Mouse (Mus musculus): ENCODE measurements around the gene Lgr4. TPM values are rescaled to one million over a fixed set of nuclear protein-coding genes. Genes with fewer than 3 reads are reported as not detected.

Gene Lgr4
- polyA plus RNA-seq, 1 experiment from 2014 or later = 9.5 TPM

GRCm38 (mm10) chr2:109935754-109936409, 18.4 kb downstream of the Lgr4 start:
- Histone ChIP-seq H3K9ac (no peak overlapping the region), H3K4me1 (replicated peaks) (peaks cover 14% of the 10 kb centered on the region), H3K4me2 (no peak overlapping the region), H3K9me3 (no peaks in the 10 kb centered on the region), H3K27me3 (no peaks in the 10 kb centered on the region), H3K27ac (no peak overlapping the region), H3K36me3 (no peaks in the 10 kb centered on the region), H3K4me3 (no peak overlapping the region)
- WGBS = 53% methylated on average over 11 of the region's 11 CpGs
- no peak for ATAC-seq (ENCODE audit: low FRiP score)

- Histone ChIP-seq H3K4me2 (no peak overlapping the region), H3K4me3 (no peak overlapping the region), H3K27ac (no peak overlapping the region), H3K9ac (no peak overlapping the region), H3K36me3 (no peaks in the 10 kb centered on the region), H3K4me1 (replicated peaks) (peaks cover 14% of the 10 kb centered on the region), H3K9me3 (no peaks in the 10 kb centered on the region), H3K27me3 (no peaks in the 10 kb centered on the region)
- WGBS = 31% methylated on average over 2 of the region's 2 CpGs
- no peak for ATAC-seq (ENCODE audit: low FRiP score)
Observed at GRCm38 (mm10) chr2:109936410-109936755, 18.9 kb downstream of the Lgr4 start.

GRCm38 (mm10) chr2:109941973-109942444, 24.6 kb downstream of the Lgr4 start:
- no peak overlapping the region for H3K4me3 ChIP-seq
- peak; percentile 63; the same call in 1 of the 2 replicates for ATAC-seq (ENCODE audit: low FRiP score)
- H3K9ac ChIP-seq = no peak overlapping the region; the same call in 1 of the 2 replicates
- peaks cover 37% of the 10 kb centered on the region for H3K4me1 ChIP-seq (replicated peaks)
- H3K27ac ChIP-seq = peak overlapping the region; percentile 62
- no peaks in the 10 kb centered on the region for H3K9me3 ChIP-seq
- no peaks in the 10 kb centered on the region for H3K36me3 ChIP-seq
- no peaks in the 10 kb centered on the region for H3K27me3 ChIP-seq
- H3K4me2 ChIP-seq = no peak overlapping the region
- WGBS = under 1% methylated on average over 5 of the region's 5 CpGs

GRCm38 (mm10) chr2:109942810-109943570, 25.5 kb downstream of the Lgr4 start:
- peak overlapping the region; percentile 21; the same call in 1 of the 2 replicates for H3K4me2 ChIP-seq

GRCm38 (mm10) chr2:109944995-109945394, 27.5 kb downstream of the Lgr4 start:
- H3K9ac ChIP-seq = no peak overlapping the region
- H3K4me3 ChIP-seq = no peak overlapping the region
- H3K27me3 ChIP-seq = no peaks in the 10 kb centered on the region
- H3K27ac ChIP-seq = no peak overlapping the region
- no peaks in the 10 kb centered on the region for H3K9me3 ChIP-seq
- 58% methylated on average over 9 of the region's 9 CpGs for WGBS
- H3K4me2 ChIP-seq = no peak overlapping the region
- H3K4me1 ChIP-seq (replicated peaks) = peaks cover 37% of the 10 kb centered on the region
- no peaks in the 10 kb centered on the region for H3K36me3 ChIP-seq
- no peak for ATAC-seq (ENCODE audit: low FRiP score)

More at GRCm38 (mm10) chr2:109942810-109943570, 25.5 kb downstream of the Lgr4 start:
- Histone ChIP-seq H3K27ac (peak overlapping the region; percentile 81), H3K4me1 (replicated peaks) (peaks cover 37% of the 10 kb centered on the region), H3K36me3 (no peaks in the 10 kb centered on the region), H3K27me3 (no peaks in the 10 kb centered on the region), H3K9ac (no peak overlapping the region), H3K9me3 (no peaks in the 10 kb centered on the region), H3K4me3 (no peak overlapping the region)
- peak; percentile 71 for ATAC-seq (ENCODE audit: low FRiP score)
- WGBS = 16% methylated on average over 8 of the region's 8 CpGs

- Histone ChIP-seq H3K4me2 (no peak overlapping the region), H3K36me3 (no peaks in the 10 kb centered on the region), H3K4me3 (no peak overlapping the region), H3K9ac (no peak overlapping the region), H3K27me3 (no peaks in the 10 kb centered on the region), H3K27ac (no peak overlapping the region), H3K9me3 (no peaks in the 10 kb centered on the region), H3K4me1 (replicated peaks) (peaks cover 40% of the 10 kb centered on the region)
- WGBS = 44% methylated on average over 4 of the region's 4 CpGs
- no peak for ATAC-seq (ENCODE audit: low FRiP score)
Observed at GRCm38 (mm10) chr2:109945532-109945931, 28.1 kb downstream of the Lgr4 start.

- Histone ChIP-seq H3K27ac (no peak overlapping the region), H3K4me3 (no peak overlapping the region), H3K4me1 (replicated peaks) (peaks cover 47% of the 10 kb centered on the region), H3K4me2 (no peak overlapping the region), H3K9me3 (no peaks in the 10 kb centered on the region), H3K36me3 (no peaks in the 10 kb centered on the region), H3K9ac (no peak overlapping the region), H3K27me3 (no peaks in the 10 kb centered on the region)
- no peak for ATAC-seq (ENCODE audit: low FRiP score)
- WGBS = 97% methylated on average over 6 of the region's 6 CpGs
Observed at GRCm38 (mm10) chr2:109946426-109946825, 29.0 kb downstream of the Lgr4 start.

GRCm38 (mm10) chr2:109949519-109949918, 32.1 kb downstream of the Lgr4 start:
- Histone ChIP-seq H3K27ac (no peak overlapping the region), H3K9me3 (no peaks in the 10 kb centered on the region), H3K4me3 (no peak overlapping the region), H3K9ac (no peak overlapping the region), H3K4me1 (replicated peaks) (peaks cover 38% of the 10 kb centered on the region), H3K27me3 (no peaks in the 10 kb centered on the region), H3K36me3 (no peaks in the 10 kb centered on the region), H3K4me2 (no peak overlapping the region)
- no peak for ATAC-seq (ENCODE audit: low FRiP score)

- Histone ChIP-seq H3K9me3 (no peaks in the 10 kb centered on the region), H3K4me1 (replicated peaks) (peaks cover 38% of the 10 kb centered on the region), H3K9ac (no peak overlapping the region), H3K4me3 (no peak overlapping the region), H3K4me2 (no peak overlapping the region), H3K36me3 (no peaks in the 10 kb centered on the region), H3K27me3 (no peaks in the 10 kb centered on the region), H3K27ac (peak overlapping the region; percentile 46; the same call in 1 of the 2 replicates)
- 70% methylated on average over 3 of the region's 3 CpGs for WGBS
- ATAC-seq (ENCODE audit: low FRiP score) = no peak
Observed at GRCm38 (mm10) chr2:109950311-109950710, 32.9 kb downstream of the Lgr4 start.

GRCm38 (mm10) chr2:109951050-109951449, 33.6 kb downstream of the Lgr4 start:
- Histone ChIP-seq H3K36me3 (no peaks in the 10 kb centered on the region), H3K4me3 (no peak overlapping the region), H3K4me1 (replicated peaks) (peaks cover 39% of the 10 kb centered on the region), H3K9ac (no peak overlapping the region), H3K27me3 (no peaks in the 10 kb centered on the region), H3K4me2 (no peak overlapping the region), H3K9me3 (no peaks in the 10 kb centered on the region), H3K27ac (no peak overlapping the region)
- no peak for ATAC-seq (ENCODE audit: low FRiP score)
- WGBS = 82% methylated on average over 4 of the region's 4 CpGs

- ATAC-seq (ENCODE audit: low FRiP score) = peak; percentile 78
- H3K4me2 ChIP-seq = no peak overlapping the region
- no peak overlapping the region for H3K4me3 ChIP-seq
- no peaks in the 10 kb centered on the region for H3K36me3 ChIP-seq
- no peaks in the 10 kb centered on the region for H3K27me3 ChIP-seq
- peaks cover 40% of the 10 kb centered on the region for H3K4me1 ChIP-seq (replicated peaks)
- H3K9me3 ChIP-seq = no peaks in the 10 kb centered on the region
- 43% methylated on average over 10 of the region's 10 CpGs for WGBS
- no peak overlapping the region for H3K9ac ChIP-seq
- 0 out of 2 replicates have a peak overlapping the region, but pooled peaks have one; percentile 49 for H3K27ac ChIP-seq
Observed at GRCm38 (mm10) chr2:109953048-109953717, 35.7 kb downstream of the Lgr4 start.

- 0 out of 2 replicates have a peak overlapping the region, but pooled peaks have one; percentile 18 for H3K27ac ChIP-seq
- 0 out of 2 replicates have a peak, but pooled peaks have one; percentile 3 for ATAC-seq (ENCODE audit: low FRiP score)
Observed at GRCm38 (mm10) chr2:109953893-109954292, 36.4 kb downstream of the Lgr4 start.

More at GRCm38 (mm10) chr2:109953893-109954292, 36.4 kb downstream of the Lgr4 start:
- 79% methylated on average over 4 of the region's 4 CpGs for WGBS
- no peaks in the 10 kb centered on the region for H3K9me3 ChIP-seq
- no peak overlapping the region for H3K4me3 ChIP-seq
- H3K27me3 ChIP-seq = no peaks in the 10 kb centered on the region
- H3K36me3 ChIP-seq = no peaks in the 10 kb centered on the region
- H3K4me2 ChIP-seq = no peak overlapping the region
- no peak overlapping the region for H3K9ac ChIP-seq
- peaks cover 40% of the 10 kb centered on the region for H3K4me1 ChIP-seq (replicated peaks)

Measured in hindbrain, embryonic 13.5 days (tissue).